Mouse (Mus musculus): ENCODE data around the gene Gfpt1. TPM values are rescaled to one million over a fixed set of nuclear protein-coding genes. Genes with fewer than 3 reads are reported as not detected.
"Not testable (repeated sequence)": the region's sequence is repeated elsewhere in the genome, so short reads cannot be mapped to it uniquely, and the experiment has no call there.

Gene Gfpt1
- total RNA-seq, 4 experiments from 2014 or later: 16.0 to 21.4 (median 16.7) TPM

GRCm38 (mm10) chr6:87042004-87042336 is 676 bp upstream of the Gfpt1 start:
- no peak for DNase-seq (ENCODE audit: low spot score)

GRCm38 (mm10) chr6:87043131-87043516 is 478 bp downstream of the Gfpt1 start:
- no peak for DNase-seq (ENCODE audit: low spot score)

GRCm38 (mm10) chr6:87044895-87045294 is 2.2 kb downstream of the Gfpt1 start:
- no peak for DNase-seq (ENCODE audit: low spot score)

GRCm38 (mm10) chr6:87045507-87045906 is 2.9 kb downstream of the Gfpt1 start:
- no peak for DNase-seq (ENCODE audit: low spot score)

DNA sequence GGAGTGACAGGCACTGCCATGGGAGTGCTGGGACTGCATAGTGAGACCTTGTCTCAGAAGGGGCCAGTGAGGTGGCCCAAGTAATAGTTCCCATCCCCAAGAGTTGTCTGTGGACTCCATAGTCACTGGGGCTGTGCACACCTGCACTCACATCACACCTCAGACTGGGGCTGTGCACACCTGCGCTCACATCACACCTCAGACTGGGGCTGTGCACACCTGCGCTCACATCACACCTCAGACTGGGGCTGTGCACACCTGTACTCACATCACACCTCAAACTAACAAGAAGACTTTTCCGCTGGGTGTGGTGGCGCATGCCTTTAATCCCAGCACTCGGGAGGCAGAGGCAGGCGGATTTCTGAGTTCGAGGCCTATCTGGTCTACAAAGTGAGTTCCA is 6.1 kb downstream of the Gfpt1 start:
- not testable (repeated sequence) for DNase-seq (ENCODE audit: low spot score)

DNA sequence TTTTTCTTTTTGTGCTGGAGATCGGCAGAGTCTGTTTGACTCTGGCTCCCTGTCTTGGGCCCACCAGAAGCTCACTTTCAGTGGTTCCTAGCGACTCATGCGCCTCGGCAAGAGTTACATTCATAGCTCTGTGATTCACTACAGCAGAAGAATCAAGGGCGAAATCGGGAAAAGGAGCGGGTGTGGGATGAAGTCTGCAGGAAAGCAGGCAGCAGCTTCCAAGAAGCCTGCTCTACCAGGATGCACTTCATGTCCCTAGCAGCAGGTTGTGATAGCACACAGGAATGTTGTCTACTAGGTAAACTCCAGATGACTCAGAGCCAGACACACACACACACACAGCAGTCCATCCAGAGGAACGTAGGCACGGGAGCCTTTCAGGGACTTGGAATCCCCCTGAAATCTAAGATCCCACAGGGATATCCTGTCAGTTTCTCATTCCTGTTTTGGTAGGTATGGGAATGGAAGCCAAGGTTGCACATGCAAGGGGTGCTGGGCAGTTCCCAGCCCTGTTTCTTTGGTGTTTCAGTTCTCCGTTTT is 9.3 kb downstream of the Gfpt1 start:
- DNase-seq (ENCODE audit: low spot score): no peak

GRCm38 (mm10) chr6:87054193-87054592 is 11.5 kb downstream of the Gfpt1 start:
- no peak for DNase-seq (ENCODE audit: low spot score)

DNA sequence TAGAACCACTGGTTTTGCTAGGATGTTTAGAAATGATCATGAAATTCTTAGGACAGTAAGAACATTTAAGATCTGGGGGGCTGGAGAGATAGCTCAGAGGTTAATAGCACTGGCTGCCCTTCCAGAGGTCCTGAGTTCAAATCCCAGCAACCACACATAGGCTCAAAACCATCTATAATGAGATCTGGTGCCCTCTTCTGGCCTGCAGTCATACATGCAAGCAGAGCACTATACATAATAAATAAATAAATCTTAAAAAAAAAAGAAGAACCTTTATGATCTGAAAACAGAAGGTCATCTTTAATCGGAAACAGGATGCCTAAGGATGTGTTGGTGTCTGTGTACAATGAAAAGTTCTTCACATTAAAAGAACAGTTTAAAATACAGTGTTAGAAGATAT is 17.1 kb downstream of the Gfpt1 start:
- no peak for DNase-seq (ENCODE audit: low spot score)

GRCm38 (mm10) chr6:87063586-87063985 is 20.9 kb downstream of the Gfpt1 start:
- DNase-seq (ENCODE audit: low spot score): no peak

DNA sequence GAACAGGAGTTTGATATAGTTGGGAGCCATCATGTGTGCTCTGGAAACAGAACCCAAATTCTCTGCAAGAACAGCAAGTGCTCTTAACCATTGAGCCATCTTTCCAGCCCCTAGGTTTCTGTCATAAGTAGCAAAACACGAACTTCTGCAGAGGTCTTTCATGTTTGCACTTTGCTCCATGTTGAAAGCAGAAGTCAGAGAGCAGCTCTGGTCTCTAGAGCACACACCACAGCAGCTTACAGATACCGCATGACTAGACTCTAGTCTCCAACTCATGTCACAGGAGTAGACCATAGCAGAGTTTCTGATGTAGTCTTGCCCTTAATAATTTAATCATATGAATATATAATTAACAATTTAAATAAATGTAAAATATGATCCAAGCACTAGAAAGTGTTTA is 25.6 kb downstream of the Gfpt1 start:
- no peak for DNase-seq (ENCODE audit: low spot score)

DNA sequence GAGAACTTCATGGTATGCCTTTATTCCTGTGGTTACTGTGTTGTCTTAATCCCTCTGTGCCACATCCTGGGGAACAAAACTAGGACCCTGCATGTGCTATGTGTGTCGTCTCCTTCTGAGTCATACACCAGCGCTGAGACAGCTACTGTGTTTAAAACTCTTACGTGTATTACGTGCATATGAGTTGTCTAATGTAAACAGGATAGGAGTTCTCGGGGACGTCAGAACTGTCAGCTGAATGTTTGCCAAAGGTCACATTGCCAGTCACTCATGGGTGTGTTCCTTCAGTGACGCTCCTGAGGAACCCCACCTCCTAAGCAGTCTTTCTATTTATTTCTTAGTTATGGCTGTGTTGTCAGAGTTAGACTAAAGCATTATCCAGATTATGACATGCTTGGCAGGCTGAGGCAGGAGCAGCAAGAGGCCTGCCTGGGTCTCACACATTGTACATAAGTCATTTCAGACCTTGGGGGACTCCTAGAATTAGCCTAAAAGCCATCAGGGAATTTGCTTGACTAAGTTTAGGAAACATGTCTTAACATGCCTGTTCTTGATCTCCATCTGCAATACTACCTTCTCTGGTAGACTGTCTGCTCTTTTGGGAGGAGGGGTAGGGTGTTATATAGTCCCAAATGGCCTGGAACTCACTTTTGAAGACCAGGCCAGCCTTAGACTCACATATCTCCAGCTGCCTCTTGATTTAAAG is 26.7 kb downstream of the Gfpt1 start:
- no peak for DNase-seq (ENCODE audit: low spot score)

- no peak for DNase-seq (ENCODE audit: low spot score)
These were observed 28.0 kb downstream of the Gfpt1 start for GRCm38 (mm10) chr6:87070641-87071040.

DNA sequence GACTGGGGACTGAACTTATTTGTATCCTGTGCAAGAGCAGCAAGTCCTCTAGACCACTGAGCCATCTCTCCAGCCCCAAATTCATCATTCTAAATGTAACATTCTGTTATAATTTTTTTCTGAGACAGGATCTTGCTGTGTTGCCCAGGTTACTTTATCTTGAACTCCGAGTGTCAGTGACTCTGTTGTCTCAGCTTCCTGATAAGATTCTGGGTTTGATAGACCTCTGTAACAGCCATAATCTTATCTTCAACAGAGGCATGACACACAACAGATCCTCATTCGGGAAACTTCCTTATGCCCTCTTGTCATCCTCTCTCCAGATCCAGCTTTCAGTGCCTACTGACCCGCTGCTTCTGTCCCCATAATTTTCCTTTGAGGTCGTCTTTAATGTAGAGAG is 30.1 kb downstream of the Gfpt1 start:
- DNase-seq (ENCODE audit: low spot score): no peak

DNA sequence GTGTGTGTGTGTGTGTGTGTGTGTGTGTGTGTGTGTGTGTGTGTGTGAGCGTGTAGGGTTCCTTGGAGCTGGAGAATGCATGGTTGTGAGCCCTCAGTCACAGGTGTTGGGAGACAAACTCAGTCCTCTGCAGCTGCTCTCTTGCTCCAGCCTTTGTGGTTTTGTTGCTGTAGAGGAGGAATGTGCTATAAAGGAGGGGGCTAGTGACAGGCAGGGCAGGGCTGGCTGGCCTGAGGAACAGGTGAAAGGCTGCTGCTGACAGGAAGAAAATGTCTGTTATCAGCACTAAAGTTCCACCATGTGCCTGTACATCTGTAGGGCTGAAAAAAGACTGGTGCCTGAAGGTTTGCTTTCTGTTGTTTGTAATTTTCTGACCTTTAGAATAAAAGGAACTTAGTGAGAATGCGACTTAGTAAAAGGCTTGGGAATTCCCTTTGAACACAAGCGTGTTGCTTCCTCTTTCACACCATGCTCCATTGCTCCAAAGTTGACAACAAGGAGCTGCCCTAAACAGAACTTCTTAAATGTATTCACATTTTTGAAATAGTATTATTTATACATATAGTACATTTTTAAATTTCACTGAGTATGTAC is 32.5 kb downstream of the Gfpt1 start:
- DNase-seq (ENCODE audit: low spot score): no peak

- no peak for DNase-seq (ENCODE audit: low spot score)
These were observed 36.8 kb downstream of the Gfpt1 start for GRCm38 (mm10) chr6:87079457-87079856.

- no peak for DNase-seq (ENCODE audit: low spot score)
These were observed 42.4 kb downstream of the Gfpt1 start for GRCm38 (mm10) chr6:87085026-87085425.

DNA sequence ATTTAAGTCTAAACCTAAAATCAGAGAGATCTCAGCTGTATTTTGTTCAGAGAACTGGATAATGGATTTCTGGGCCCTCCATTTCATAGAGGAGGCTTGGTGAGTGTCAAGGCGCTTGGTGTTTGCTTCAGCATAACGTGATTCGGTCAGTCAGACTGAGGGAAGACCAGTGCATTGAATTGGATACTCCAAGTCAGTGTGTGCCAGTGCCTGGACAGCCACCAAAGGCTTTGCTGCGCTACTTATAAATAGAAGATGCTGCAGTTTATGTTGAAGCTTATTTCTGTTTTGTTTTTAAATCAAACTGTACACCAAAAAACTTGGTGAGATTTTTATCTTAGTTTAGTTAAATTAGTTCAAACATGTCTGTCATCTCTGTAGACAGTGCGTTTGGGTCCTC is 45.7 kb downstream of the Gfpt1 start:
- no peak for DNase-seq (ENCODE audit: low spot score)

GRCm38 (mm10) chr6:87090877-87091276 is 48.2 kb downstream of the Gfpt1 start:
- DNase-seq (ENCODE audit: low spot score): no peak

DNA sequence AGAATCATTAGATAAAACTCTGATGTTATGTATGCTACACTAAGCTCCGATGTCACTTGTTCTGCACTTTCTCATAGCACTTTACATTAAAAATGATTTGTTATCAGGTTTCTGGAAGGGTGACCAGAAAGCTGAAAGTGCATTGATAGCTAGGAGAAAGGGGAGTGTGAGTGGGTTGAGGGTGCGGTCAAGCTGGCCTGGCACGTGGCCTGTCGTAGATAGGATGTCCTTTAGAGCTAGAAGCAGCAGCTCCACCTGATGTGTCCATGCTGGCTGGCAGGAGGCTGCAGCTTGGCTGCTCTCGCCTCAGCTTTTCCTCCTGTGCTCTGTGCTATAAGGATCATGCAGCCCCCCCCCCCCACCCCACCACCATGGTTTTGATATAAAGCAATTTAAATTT is 49.8 kb downstream of the Gfpt1 start:
- no peak for DNase-seq (ENCODE audit: low spot score)

DNA sequence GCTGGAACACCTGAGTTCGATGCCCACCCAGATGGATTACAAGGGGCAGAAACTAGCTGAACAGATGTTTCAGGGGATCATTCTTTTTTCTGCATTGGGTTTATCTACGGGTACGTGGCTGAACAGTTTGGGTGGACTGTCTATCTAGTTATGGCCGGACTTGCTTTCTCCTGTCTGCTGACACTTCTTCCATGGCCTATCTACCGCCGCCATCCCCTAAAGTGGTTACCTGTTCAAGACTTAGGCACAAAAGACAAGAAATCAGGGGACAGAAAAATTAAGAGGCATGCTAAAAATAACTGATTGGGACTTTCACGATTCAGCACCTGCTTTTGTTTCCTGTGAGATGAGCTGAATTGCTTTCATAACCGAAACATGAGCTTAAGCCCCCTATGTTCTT is 51.0 kb downstream of the Gfpt1 start:
- DNase-seq (ENCODE audit: low spot score): not testable (repeated sequence)

- no peak for DNase-seq (ENCODE audit: low spot score)
These were observed 56.6 kb downstream of the Gfpt1 start for GRCm38 (mm10) chr6:87099261-87099660.

DNA sequence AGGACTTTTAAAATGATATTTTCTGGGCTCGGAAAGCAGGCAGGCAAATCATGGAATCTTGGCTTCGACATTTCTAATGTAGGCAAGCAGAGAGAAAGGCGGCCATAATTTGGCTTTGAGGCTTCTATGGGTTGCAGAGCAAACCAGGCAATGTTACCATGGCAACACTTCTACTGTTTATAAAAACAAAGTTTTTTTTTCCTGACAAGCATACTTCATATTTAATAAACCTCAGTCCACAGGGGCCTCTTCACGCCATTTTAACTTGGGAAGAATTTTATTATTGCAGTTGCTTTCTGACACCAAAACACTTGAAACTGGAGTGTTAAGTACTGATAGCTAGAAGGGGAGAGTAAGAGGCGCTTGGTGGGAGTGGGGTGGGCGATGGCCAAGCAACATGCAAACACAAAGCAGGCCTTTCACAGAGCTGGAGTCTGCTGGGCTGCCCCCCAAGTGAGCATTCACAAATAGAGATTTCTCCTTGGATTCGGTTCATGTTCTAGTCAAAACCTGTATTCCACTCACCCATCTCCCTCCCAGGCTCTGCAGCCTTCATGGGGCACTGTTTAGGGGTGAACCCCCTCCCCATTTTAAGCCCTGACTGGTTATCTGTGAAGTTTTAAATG is 57.1 kb downstream of the Gfpt1 start:
- DNase-seq (ENCODE audit: low spot score): peak; percentile 25
